Mouse (Mus musculus) liver, embryonic 16.5 days (tissue): Measurements from ENCODE around the gene Nck2. TPM values are rescaled to one million over a fixed set of nuclear protein-coding genes. Genes with fewer than 3 reads are reported as not detected.

Experiments
- ATAC-seq: fragments of 200-750 bp; cut with Nextera tagmentation; 2 replicates; pipeline ENCODE4 v1.8.0; 2017; ENCODE audit warnings: low read depth, mild to moderate bottlenecking, moderate number of reproducible peaks, moderate library complexity
- H3K27ac ChIP-seq: fragments of 300-500 bp; sonication (generic); 2 replicates; pipeline ENCODE4 v1.5.1; 2014; ENCODE audit warnings: mild to moderate bottlenecking, low read length
- H3K27me3 ChIP-seq: fragments of 300-500 bp; sonication (generic); 2 replicates; pipeline ENCODE4 v1.6.1; 2014; ENCODE audit warnings: low read depth, low read length, mixed read lengths; ENCODE audit not compliant: control insufficient read depth, insufficient read depth
- H3K36me3 ChIP-seq: fragments of 300-500 bp; sonication (generic); 2 replicates; pipeline ENCODE4 v1.6.1; 2014; ENCODE audit warnings: mild to moderate bottlenecking; ENCODE audit not compliant: control insufficient read depth, insufficient read depth
- H3K4me1 ChIP-seq: fragments of 300-500 bp; sonication (generic); 2 replicates; pipeline ENCODE4 v1.6.1; 2014; ENCODE audit warnings: low read depth, low read length, mixed read lengths; ENCODE audit not compliant: control insufficient read depth
- H3K4me2 ChIP-seq: fragments of 300-500 bp; sonication (generic); 2 replicates; pipeline ENCODE4 v1.6.1; 2014; ENCODE audit warnings: low read depth, low read length, mixed read lengths
- H3K4me3 ChIP-seq: fragments of 300-500 bp; sonication (generic); 2 replicates; pipeline ENCODE4 v1.5.1; 2014; ENCODE audit warnings: low read depth, mild to moderate bottlenecking, low read length
- H3K9ac ChIP-seq: fragments of 300-500 bp; sonication (generic); 2 replicates; pipeline ENCODE4 v1.6.1; 2014; ENCODE audit warnings: low read depth, low read length
- H3K9me3 ChIP-seq: fragments of 300-500 bp; sonication (generic); replicated peaks from 2 replicates; pipeline ENCODE4 v1.6.1; 2016; ENCODE audit warnings: low read length; ENCODE audit not compliant: control insufficient read depth
- WGBS: fragments of 180-500 bp; shearing (Covaris S2); extraction: QIAGEN DNeasy Blood & Tissue Kit; methylation state at CpG from one replicate; pipeline ENCODE4 v1.1.7; 2014; ENCODE audit not compliant: insufficient replicate concordance; 5-methylcytosine and 5-hydroxymethylcytosine counted together
- polyA plus RNA-seq: library from polyadenylated mRNA; unstranded; fragments of >200 nt; fragmentation: Nextera tagmentation; extraction: Ambion mirVana; gene quantifications from 2 replicates; pipeline ENCODE4 v1.2.1, GENCODE M21; 2015

The Nck2 gene
- polyA plus RNA-seq, 1 experiment from 2014 or later = 8.4 TPM

- H3K4me3 ChIP-seq = no peak overlapping the region
- no peaks in the 10 kb centered on the region for H3K27me3 ChIP-seq
- no peaks in the 10 kb centered on the region for H3K9me3 ChIP-seq
- no peak for ATAC-seq
- H3K9ac ChIP-seq = no peak overlapping the region
- 63% methylated on average over 6 of the region's 6 CpGs for WGBS
- H3K4me1 ChIP-seq = no peaks in the 10 kb centered on the region
- no peak overlapping the region for H3K27ac ChIP-seq
- no peak overlapping the region for H3K4me2 ChIP-seq
- no peaks in the 10 kb centered on the region for H3K36me3 ChIP-seq
These were observed 17.3 kb upstream of the Nck2 start for GRCm38 (mm10) chr1:43426993-43427535.

GRCm38 (mm10) chr1:43429924-43430876, 14.2 kb upstream of the Nck2 start:
- no peaks in the 10 kb centered on the region for H3K9me3 ChIP-seq
- H3K4me3 ChIP-seq = no peak overlapping the region
- no peaks in the 10 kb centered on the region for H3K4me1 ChIP-seq
- no peak overlapping the region for H3K4me2 ChIP-seq
- no peak overlapping the region for H3K9ac ChIP-seq
- 64% methylated on average over 9 of the region's 9 CpGs for WGBS
- ATAC-seq = no peak
- no peaks in the 10 kb centered on the region for H3K36me3 ChIP-seq
- H3K27me3 ChIP-seq = no peaks in the 10 kb centered on the region
- H3K27ac ChIP-seq = no peak overlapping the region

GRCm38 (mm10) chr1:43433853-43434252, 10.5 kb upstream of the Nck2 start:
- no peak overlapping the region for H3K4me3 ChIP-seq
- no peak for ATAC-seq
- no peaks in the 10 kb centered on the region for H3K9me3 ChIP-seq
- WGBS = 63% methylated on average over 4 of the region's 4 CpGs
- no peak overlapping the region for H3K27ac ChIP-seq
- no peak overlapping the region for H3K9ac ChIP-seq
- no peaks in the 10 kb centered on the region for H3K27me3 ChIP-seq
- no peak overlapping the region for H3K4me2 ChIP-seq
- H3K36me3 ChIP-seq = no peaks in the 10 kb centered on the region
- no peaks in the 10 kb centered on the region for H3K4me1 ChIP-seq

GRCm38 (mm10) chr1:43436554-43436953, 7.8 kb upstream of the Nck2 start:
- H3K4me3 ChIP-seq = no peak overlapping the region
- H3K36me3 ChIP-seq = no peaks in the 10 kb centered on the region
- H3K4me2 ChIP-seq = no peak overlapping the region
- no peaks in the 10 kb centered on the region for H3K27me3 ChIP-seq
- H3K4me1 ChIP-seq = no peaks in the 10 kb centered on the region
- H3K9me3 ChIP-seq = no peaks in the 10 kb centered on the region
- no peak for ATAC-seq
- no peak overlapping the region for H3K9ac ChIP-seq
- no peak overlapping the region for H3K27ac ChIP-seq

GRCm38 (mm10) chr1:43439261-43439660, 5.1 kb upstream of the Nck2 start:
- Histone ChIP-seq H3K27ac (no peak overlapping the region), H3K9me3 (no peaks in the 10 kb centered on the region), H3K4me1 (no peaks in the 10 kb centered on the region), H3K27me3 (no peaks in the 10 kb centered on the region), H3K4me2 (no peak overlapping the region), H3K4me3 (no peak overlapping the region), H3K36me3 (no peaks in the 10 kb centered on the region), H3K9ac (no peak overlapping the region)
- 50% methylated on average over 1 of the region's 1 CpGs for WGBS
- ATAC-seq = no peak

GRCm38 (mm10) chr1:43442568-43442967, 1.8 kb upstream of the Nck2 start:
- Histone ChIP-seq H3K4me3 (no peak overlapping the region), H3K9me3 (no peaks in the 10 kb centered on the region), H3K4me2 (no peak overlapping the region), H3K27me3 (no peaks in the 10 kb centered on the region), H3K36me3 (no peaks in the 10 kb centered on the region), H3K4me1 (peaks cover 15% of the 10 kb centered on the region), H3K27ac (no peak overlapping the region), H3K9ac (no peak overlapping the region)
- WGBS = 77% methylated on average over 2 of the region's 2 CpGs
- no peak for ATAC-seq

GRCm38 (mm10) chr1:43445170-43446088, 1.1 kb downstream of the Nck2 start:
- H3K4me2 ChIP-seq = peak overlapping the region; percentile 66
- H3K27me3 ChIP-seq = no peaks in the 10 kb centered on the region
- H3K4me3 ChIP-seq = peak overlapping the region; percentile 82
- no peaks in the 10 kb centered on the region for H3K36me3 ChIP-seq
- under 1% methylated on average over 72 of the region's 86 CpGs for whole genome bisulfite sequencing
- H3K27ac ChIP-seq = peak overlapping the region; percentile 65
- no peaks in the 10 kb centered on the region for H3K9me3 ChIP-seq
- H3K4me1 ChIP-seq = peaks cover 29% of the 10 kb centered on the region
- H3K9ac ChIP-seq = peak overlapping the region; percentile 83
- ATAC-seq = peak; percentile 90

- H3K4me1 ChIP-seq = peaks cover 34% of the 10 kb centered on the region
- H3K9me3 ChIP-seq = no peaks in the 10 kb centered on the region
- H3K4me3 ChIP-seq = peak overlapping the region; percentile 82
- no peaks in the 10 kb centered on the region for H3K27me3 ChIP-seq
- peak; percentile 68 for ATAC-seq
- peak overlapping the region; percentile 83 for H3K9ac ChIP-seq
- under 1% methylated on average over 44 of the region's 44 CpGs for WGBS
- no peaks in the 10 kb centered on the region for H3K36me3 ChIP-seq
- peak overlapping the region; percentile 65 for H3K27ac ChIP-seq
- peak overlapping the region; percentile 66 for H3K4me2 ChIP-seq
These were observed 1.7 kb downstream of the Nck2 start for GRCm38 (mm10) chr1:43446089-43446533.
